Mouse (Mus musculus) cerebellum, adult 2 months (tissue): ENCODE data around the gene 3110040M04Rik. TPM values are rescaled to one million over a fixed set of nuclear protein-coding genes. Genes with fewer than 3 reads are reported as not detected.
"Not testable (repeated sequence)": the region's sequence is repeated elsewhere in the genome, so short reads cannot be mapped to it uniquely, and the experiment has no call there.

Experiments
- DNase-seq, 2 experiments: peaks; one replicate each; pipeline ENCODE4 v3.0.0; 2021
- H3K27ac ChIP-seq: fragments of 200-500 bp; 2 replicates; pipeline ENCODE4 v1.5.1; 2012; ENCODE audit warnings: low read length, control low read depth, inconsistent platforms; ENCODE audit not compliant: insufficient read depth
- H3K27me3 ChIP-seq: fragments of 200-500 bp; 2 replicates; pipeline ENCODE4 v1.6.1; 2012; ENCODE audit warnings: inconsistent platforms, mild to moderate bottlenecking, low read length, moderate library complexity; ENCODE audit not compliant: control insufficient read depth, insufficient read depth
- H3K4me1 ChIP-seq: fragments of 200-500 bp; 2 replicates; pipeline ENCODE4 v1.6.1; 2011; ENCODE audit warnings: low read length; ENCODE audit not compliant: control insufficient read depth, insufficient read depth
- H3K4me3 ChIP-seq: fragments of 200-500 bp; replicated peaks from 2 replicates; pipeline ENCODE3; 2011; ENCODE audit warnings: mild to moderate bottlenecking, low read depth, low read length, control low read depth; ENCODE audit not compliant: insufficient read depth
- CTCF ChIP-seq: fragments of 200-500 bp; IDR thresholded peaks from 2 replicates; pipeline ENCODE4 v1.5.1; 2011; ENCODE audit warnings: low read depth, mild to moderate bottlenecking, control low read depth, low read length, moderate library complexity, borderline replicate concordance; ENCODE audit not compliant: insufficient read depth
- POLR2A ChIP-seq: fragments of 200-500 bp; IDR thresholded peaks from 2 replicates; pipeline ENCODE4 v1.6.1; 2011; ENCODE audit warnings: low read length, control low read depth, borderline replicate concordance; ENCODE audit not compliant: insufficient read depth
- WGBS: fragments of 180-500 bp; shearing (Covaris S2); methylation state at CpG from one replicate; pipeline ENCODE4 v1.1.7; 2018; 5-methylcytosine and 5-hydroxymethylcytosine counted together
- polyA plus RNA-seq: library from polyadenylated mRNA; depleted of rRNA; stranded (reverse); fragments of >200 nt; gene quantifications from 2 replicates; pipeline ENCODE4 v1.2.3, GENCODE M21; 2012; rRNA removed

Gene 3110040M04Rik
- polyA plus RNA-seq = not detected in 2 replicates

- WGBS = no CpG with 5 or more reads among the region's 6 CpGs
- DNase-seq, H3K4me1 ChIP-seq, H3K27me3 ChIP-seq, H3K27ac ChIP-seq, H3K4me3 ChIP-seq: not testable (repeated sequence)
These were observed at the start of gene 3110040M04Rik for GRCm38 (mm10) chr1:151203818-151204217. Gene 3110040M04Rik, plus strand, starts transcription at chr1:151204121.

GRCm38 (mm10) chr1:151154131-151154530, 49.8 kb upstream of the 3110040M04Rik start:
- WGBS = 92% methylated on average over 9 of the region's 9 CpGs

DNA sequence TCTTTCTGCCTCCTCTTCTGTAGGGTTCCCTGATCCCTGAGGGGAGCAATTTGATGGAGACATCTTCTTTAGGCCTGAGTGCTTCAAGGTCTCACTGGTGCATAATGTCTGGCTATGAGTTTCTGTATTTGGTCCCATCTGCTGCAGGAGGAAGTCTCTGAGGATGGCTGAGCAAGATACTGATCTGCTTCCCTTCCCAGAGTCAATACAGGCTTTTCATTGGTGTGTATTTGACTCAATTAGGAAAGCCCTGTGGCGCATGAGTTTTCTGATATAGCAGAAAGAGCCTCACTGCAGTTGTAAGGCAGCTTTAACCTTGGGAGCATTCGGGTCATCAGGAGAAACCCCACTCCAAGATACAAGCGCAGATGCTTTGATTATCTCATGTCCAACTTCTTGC, 47.8 kb upstream of the 3110040M04Rik start:
- no peaks in the 10 kb centered on the region for H3K4me1 ChIP-seq
- WGBS = 98% methylated on average over 3 of the region's 3 CpGs
- no peaks in the 10 kb centered on the region for H3K27me3 ChIP-seq
- no peak for TF ChIP-seq POLR2A
- no peak for TF ChIP-seq CTCF
- H3K27ac ChIP-seq = no peak overlapping the region
- no peak for DNase-seq
- no peak overlapping the region for H3K4me3 ChIP-seq

More at GRCm38 (mm10) chr1:151154131-151154530, 49.8 kb upstream of the 3110040M04Rik start:
- H3K4me3 ChIP-seq, H3K4me1 ChIP-seq, DNase-seq, H3K27ac ChIP-seq, H3K27me3 ChIP-seq: not testable (repeated sequence)

- Histone ChIP-seq H3K27ac (no peak overlapping the region), H3K27me3 (no peaks in the 10 kb centered on the region), H3K4me3 (no peak overlapping the region), H3K4me1 (no peaks in the 10 kb centered on the region)
- WGBS = 79% methylated on average over 7 of the region's 7 CpGs
- DNase-seq = no peak
- TF ChIP-seq CTCF = no peak
- no peak for TF ChIP-seq POLR2A
These were observed 46.9 kb upstream of the 3110040M04Rik start for GRCm38 (mm10) chr1:151156777-151157632.

DNA sequence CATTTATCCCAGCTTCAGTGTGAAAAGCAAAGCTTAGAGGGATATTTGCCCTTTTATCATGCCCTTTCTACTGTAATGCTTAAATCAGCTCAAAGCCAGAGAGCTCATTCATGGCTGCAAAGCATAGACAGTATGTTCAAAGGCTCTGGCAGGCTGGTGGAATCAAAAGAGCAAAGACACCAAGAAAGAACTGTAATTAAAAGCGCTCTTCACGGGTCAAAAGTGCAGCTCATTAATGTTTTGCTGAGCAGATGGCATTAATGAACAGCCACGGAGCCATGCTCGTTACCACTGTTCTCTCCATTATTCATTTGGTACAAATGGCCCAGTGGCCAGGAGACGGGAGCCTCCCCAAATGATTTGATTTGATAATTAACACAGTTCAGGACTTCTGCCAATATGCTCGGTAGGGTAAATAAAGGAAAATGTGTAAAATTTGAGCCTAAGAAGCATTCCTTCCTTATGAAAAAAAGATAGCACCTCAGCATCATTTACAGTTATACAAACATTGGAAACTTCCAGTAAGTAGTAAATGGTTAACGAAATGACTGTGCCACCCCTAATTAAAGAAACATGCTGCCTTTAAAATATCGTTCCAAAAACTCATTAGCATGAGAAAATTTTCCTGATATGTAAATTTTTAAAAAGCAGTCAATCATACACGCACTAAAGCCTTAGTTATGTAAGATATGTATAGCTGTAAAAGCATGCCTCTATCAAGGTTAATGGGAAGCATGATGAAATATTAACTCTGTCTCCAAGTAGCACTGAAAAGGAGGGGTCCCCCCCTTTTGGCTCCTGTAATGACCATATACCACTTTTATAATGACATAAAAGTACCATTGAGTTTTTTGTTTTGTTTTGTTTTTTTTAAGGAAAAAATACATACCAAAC, 45.7 kb upstream of the 3110040M04Rik start:
- no peaks in the 10 kb centered on the region for H3K4me1 ChIP-seq
- H3K27me3 ChIP-seq = no peaks in the 10 kb centered on the region
- H3K27ac ChIP-seq = no peak overlapping the region
- DNase-seq = no peak
- WGBS = 27% methylated on average over 9 of the region's 9 CpGs
- no peak overlapping the region for H3K4me3 ChIP-seq
- TF ChIP-seq CTCF (no peak), POLR2A (no peak)

- no peaks in the 10 kb centered on the region for H3K27me3 ChIP-seq
- DNase-seq = no peak
- no peak overlapping the region for H3K4me3 ChIP-seq
- H3K27ac ChIP-seq = no peak overlapping the region
- no peaks in the 10 kb centered on the region for H3K4me1 ChIP-seq
- TF ChIP-seq CTCF = no peak
- TF ChIP-seq POLR2A = no peak
- 99% methylated on average over 2 of the region's 2 CpGs for WGBS
These were observed 44.9 kb upstream of the 3110040M04Rik start for GRCm38 (mm10) chr1:151158857-151159510.

DNA sequence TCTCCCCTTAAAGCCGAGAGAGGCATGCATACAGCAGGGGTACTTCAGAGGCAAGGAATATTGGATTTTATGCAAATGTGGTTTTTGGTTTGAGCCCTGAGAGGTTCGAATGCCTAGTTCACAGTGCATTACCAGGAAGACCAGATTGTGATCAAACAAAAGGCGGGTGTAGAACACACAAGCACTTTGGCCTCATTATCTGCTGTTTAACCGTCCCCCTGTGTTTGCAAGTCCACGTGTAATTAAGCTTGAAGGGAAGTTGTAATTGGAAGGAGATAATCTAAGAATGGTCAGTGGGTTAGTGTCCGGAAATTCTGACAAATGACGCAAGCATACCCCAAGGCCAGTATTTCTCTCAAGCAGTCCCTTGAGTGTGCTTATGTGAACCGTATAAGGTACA, 37.9 kb upstream of the 3110040M04Rik start:
- no peak for DNase-seq
- no peaks in the 10 kb centered on the region for H3K4me1 ChIP-seq
- H3K27me3 ChIP-seq = no peaks in the 10 kb centered on the region
- no peak overlapping the region for H3K4me3 ChIP-seq
- WGBS = 53% methylated on average over 8 of the region's 8 CpGs
- H3K27ac ChIP-seq = no peak overlapping the region
- no peak for TF ChIP-seq POLR2A
- TF ChIP-seq CTCF = no peak
